Mouse (Mus musculus) embryonic facial prominence, embryonic 11.5 days (tissue): ENCODE measurements around the gene Esr1. TPM values are rescaled to one million over a fixed set of nuclear protein-coding genes. Genes with fewer than 3 reads are reported as not detected.
"Not testable (repeated sequence)": the region's sequence is repeated elsewhere in the genome, so short reads cannot be mapped to it uniquely, and the experiment has no call there.

Source experiments
- ATAC-seq: fragments of 200-750 bp; cut with Nextera tagmentation; replicated peaks from 2 replicates; pipeline ENCODE4 v1.8.0; 2017; ENCODE audit warnings: low read depth; ENCODE audit not compliant: insufficient number of reproducible peaks, low FRiP score, low TSS enrichment
- DNase-seq: peaks from one replicate; pipeline ENCODE4 v3.0.0-alpha.2; 2015; ENCODE audit warnings: low spot score
- H3K27ac ChIP-seq: fragments of 300-500 bp; sonication (generic); replicated peaks from 2 replicates; pipeline ENCODE4 v1.5.1; 2014; ENCODE audit warnings: mild to moderate bottlenecking, low read depth, low read length, control low read depth
- H3K27me3 ChIP-seq: fragments of 300-500 bp; sonication (generic); 2 replicates; pipeline ENCODE4 v1.6.1; 2014; ENCODE audit warnings: mild to moderate bottlenecking, low read length, moderate library complexity, mixed read lengths; ENCODE audit not compliant: control insufficient read depth, insufficient read depth
- H3K36me3 ChIP-seq: fragments of 300-500 bp; sonication (generic); replicated peaks from 2 replicates; pipeline ENCODE4 v1.6.1; 2014; ENCODE audit warnings: low read depth, mild to moderate bottlenecking, low read length, moderate library complexity, mixed read lengths; ENCODE audit not compliant: control insufficient read depth, insufficient read depth
- H3K4me1 ChIP-seq: fragments of 300-500 bp; sonication (generic); 2 replicates; pipeline ENCODE4 v1.6.1; 2014; ENCODE audit warnings: low read length, mixed read lengths; ENCODE audit not compliant: control insufficient read depth, insufficient read depth
- H3K4me2 ChIP-seq: fragments of 300-500 bp; sonication (generic); 2 replicates; pipeline ENCODE4 v1.6.1; 2014; ENCODE audit warnings: low read depth, mild to moderate bottlenecking, control low read depth, low read length, moderate library complexity
- H3K4me3 ChIP-seq: fragments of 300-500 bp; sonication (generic); 2 replicates; pipeline ENCODE4 v1.5.1; 2014; ENCODE audit warnings: low read depth, low read length, control low read depth
- H3K9ac ChIP-seq: fragments of 300-500 bp; sonication (generic); replicated peaks from 2 replicates; pipeline ENCODE4 v1.6.1; 2014; ENCODE audit warnings: mild to moderate bottlenecking, control low read depth, low read length
- H3K9me3 ChIP-seq: fragments of 300-500 bp; sonication (generic); replicated peaks from 2 replicates; pipeline ENCODE4 v1.6.1; 2016; ENCODE audit warnings: mild to moderate bottlenecking, low read length, inconsistent platforms, mixed read lengths; ENCODE audit not compliant: control insufficient read depth
- WGBS: fragments of 180-500 bp; shearing (Covaris S2); extraction: QIAGEN DNeasy Blood & Tissue Kit; methylation state at CpG from one replicate; pipeline ENCODE4 v1.1.7; 2014; 5-methylcytosine and 5-hydroxymethylcytosine counted together
- polyA plus RNA-seq: library from polyadenylated mRNA; unstranded; fragments of >200 nt; fragmentation: Nextera tagmentation; extraction: Ambion mirVana; gene quantifications from 2 replicates; pipeline ENCODE4 v1.2.1, GENCODE M21; 2014

The Esr1 gene
- polyA plus RNA-seq, 1 experiment from 2014 or later = 0.10 TPM

- H3K9ac ChIP-seq, ATAC-seq, H3K4me2 ChIP-seq, H3K4me1 ChIP-seq, H3K9me3 ChIP-seq, H3K36me3 ChIP-seq, H3K4me3 ChIP-seq, H3K27me3 ChIP-seq, H3K27ac ChIP-seq: not testable (repeated sequence)
- DNase-seq = peak; percentile 46
- WGBS = 80% methylated on average over 1 of the region's 1 CpGs
These were observed 139.7 kb downstream of the Esr1 start for GRCm38 (mm10) chr10:4751091-4751490.

- no peaks in the 10 kb centered on the region for H3K9me3 ChIP-seq
These were observed 141.6 kb downstream of the Esr1 start for GRCm38 (mm10) chr10:4752977-4753376.

DNA sequence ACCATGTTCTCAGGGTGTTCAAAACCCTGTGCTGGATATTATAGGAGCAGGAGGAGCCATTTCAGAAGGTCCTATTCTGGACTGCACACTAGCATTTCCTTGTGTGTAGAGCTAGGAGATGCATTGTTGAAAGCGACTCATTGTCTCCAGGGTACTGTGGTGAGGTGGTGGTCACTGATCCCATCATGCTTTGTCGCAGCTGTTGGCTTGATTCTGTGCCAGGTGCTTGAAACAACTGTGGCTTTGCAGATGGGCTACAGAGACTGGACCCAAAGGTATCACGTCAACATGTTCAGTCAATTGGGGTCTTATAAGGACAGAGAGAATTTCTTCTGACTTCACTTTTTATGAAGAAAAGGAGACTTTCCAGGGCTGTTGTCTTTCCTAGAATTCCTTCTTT, 164.1 kb downstream of the Esr1 start:
- no peak for DNase-seq
- 76% methylated on average over 3 of the region's 3 CpGs for WGBS

More at GRCm38 (mm10) chr10:4752977-4753376, 141.6 kb downstream of the Esr1 start:
- Histone ChIP-seq H3K4me3 (no peak overlapping the region), H3K4me2 (no peak overlapping the region), H3K4me1 (no peaks in the 10 kb centered on the region), H3K27ac (no peak overlapping the region), H3K36me3 (no peaks in the 10 kb centered on the region), H3K27me3 (no peaks in the 10 kb centered on the region), H3K9ac (no peak overlapping the region)
- no peak for DNase-seq
- 85% methylated on average over 4 of the region's 4 CpGs for WGBS
- ATAC-seq = no peak

GRCm38 (mm10) chr10:4776007-4776713, 164.8 kb downstream of the Esr1 start:
- Histone ChIP-seq H3K4me1 (no peaks in the 10 kb centered on the region), H3K4me3 (no peak overlapping the region), H3K27me3 (no peaks in the 10 kb centered on the region), H3K4me2 (no peak overlapping the region), H3K27ac (no peak overlapping the region), H3K9me3 (no peaks in the 10 kb centered on the region), H3K9ac (no peak overlapping the region), H3K36me3 (no peaks in the 10 kb centered on the region)
- WGBS = 85% methylated on average over 6 of the region's 6 CpGs
- ATAC-seq (no peak), DNase-seq (no peak)

More for the DNA sequence above, 164.1 kb downstream of the Esr1 start:
- Histone ChIP-seq H3K4me2 (no peak overlapping the region), H3K27me3 (no peaks in the 10 kb centered on the region), H3K36me3 (no peaks in the 10 kb centered on the region), H3K9me3 (no peaks in the 10 kb centered on the region), H3K4me3 (no peak overlapping the region), H3K27ac (no peak overlapping the region), H3K4me1 (no peaks in the 10 kb centered on the region), H3K9ac (no peak overlapping the region)
- ATAC-seq = no peak

- WGBS = 83% methylated on average over 4 of the region's 4 CpGs
- Histone ChIP-seq H3K9ac (no peak overlapping the region), H3K4me2 (no peak overlapping the region), H3K27me3 (no peaks in the 10 kb centered on the region), H3K9me3 (no peaks in the 10 kb centered on the region), H3K4me3 (no peak overlapping the region), H3K4me1 (no peaks in the 10 kb centered on the region), H3K27ac (no peak overlapping the region), H3K36me3 (no peaks in the 10 kb centered on the region)
- ATAC-seq (no peak), DNase-seq (no peak)
These were observed 165.3 kb downstream of the Esr1 start for GRCm38 (mm10) chr10:4776714-4777090.

DNA sequence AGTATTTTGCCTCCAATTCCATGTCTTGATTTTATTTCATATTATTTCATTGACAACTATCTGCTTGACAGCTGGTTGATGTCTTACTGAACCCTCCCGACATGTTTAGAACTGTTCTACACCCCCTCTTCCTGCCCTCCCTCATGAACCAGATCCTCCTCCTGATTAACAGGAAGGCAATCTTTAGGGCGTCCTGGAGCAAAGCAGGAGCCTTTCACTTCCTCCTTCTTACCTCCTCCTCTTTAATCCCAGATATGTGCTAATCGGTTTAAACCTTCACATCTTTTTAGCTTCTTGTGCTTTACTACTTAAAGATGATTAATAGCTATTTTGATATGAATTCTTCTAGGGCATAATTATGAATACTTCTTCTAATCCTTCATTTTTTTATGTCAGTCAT, 166.6 kb downstream of the Esr1 start:
- Histone ChIP-seq H3K27ac (no peak overlapping the region), H3K27me3 (no peaks in the 10 kb centered on the region), H3K4me3 (no peak overlapping the region), H3K36me3 (no peaks in the 10 kb centered on the region), H3K9me3 (no peaks in the 10 kb centered on the region), H3K4me2 (no peak overlapping the region), H3K9ac (no peak overlapping the region), H3K4me1 (no peaks in the 10 kb centered on the region)
- 65% methylated on average over 3 of the region's 3 CpGs for WGBS
- ATAC-seq (no peak), DNase-seq (no peak)

- no peak for ATAC-seq
- no peak overlapping the region for H3K4me3 ChIP-seq
- no peaks in the 10 kb centered on the region for H3K9me3 ChIP-seq
- DNase-seq = no peak
- H3K4me2 ChIP-seq = no peak overlapping the region
- no peaks in the 10 kb centered on the region for H3K4me1 ChIP-seq
- H3K9ac ChIP-seq = no peak overlapping the region
- H3K27ac ChIP-seq = no peak overlapping the region
- no peaks in the 10 kb centered on the region for H3K36me3 ChIP-seq
- WGBS = 66% methylated on average over 6 of the region's 6 CpGs
- H3K27me3 ChIP-seq = no peaks in the 10 kb centered on the region
These were observed 169.5 kb downstream of the Esr1 start for GRCm38 (mm10) chr10:4780926-4781325.

- no peak overlapping the region for H3K9ac ChIP-seq
- no peaks in the 10 kb centered on the region for H3K36me3 ChIP-seq
- H3K9me3 ChIP-seq = no peaks in the 10 kb centered on the region
- ATAC-seq (no peak), DNase-seq (no peak)
- H3K27ac ChIP-seq = no peak overlapping the region
- no peak overlapping the region for H3K4me3 ChIP-seq
- H3K4me2 ChIP-seq = no peak overlapping the region
- H3K4me1 ChIP-seq = no peaks in the 10 kb centered on the region
- 87% methylated on average over 5 of the region's 5 CpGs for WGBS
- no peaks in the 10 kb centered on the region for H3K27me3 ChIP-seq
These were observed 175.7 kb downstream of the Esr1 start for GRCm38 (mm10) chr10:4787003-4787628.
